Mouse (Mus musculus): ENCODE results near the gene Tmem199. TPM values are rescaled to one million over a fixed set of nuclear protein-coding genes. Genes with fewer than 3 reads are reported as not detected.

Tmem199 gene
- polyA plus RNA-seq, 1 experiment from 2014 or later: 53.3 TPM

GRCm38 (mm10) chr11:78550168-78551058 is 38.4 kb upstream of the Tmem199 start, which contains the start of gene Tmem97:
Gene Tmem97 (minus strand): TSS chr11:78550777.
- no peaks in the 10 kb centered on the region for H3K27me3 ChIP-seq (ENCODE audit: insufficient read depth, low read length)
- TF ChIP-seq CTCF (IDR thresholded peaks at IDR 0.05; ENCODE audit: low read depth): peak; percentile 37
- peaks cover 10% of the 10 kb centered on the region; the same call in 1 of the 2 replicates for H3K36me3 ChIP-seq (ENCODE audit: insufficient read depth)
- H3K4me1 ChIP-seq (ENCODE audit: insufficient read depth): peaks cover 5% of the 10 kb centered on the region
- DNase-seq (peak; percentile 98), ATAC-seq (ENCODE audit: insufficient read depth) (peak; percentile 100)
- peak within 1 kb of the TSS; percentile 68 for H3K4me3 ChIP-seq (ENCODE audit: low read depth, low read length)
- WGBS: under 1% methylated on average over 60 of the region's 60 CpGs
- H3K27ac ChIP-seq (ENCODE audit: low read depth): peak within 1 kb of the TSS; percentile 84
- peak within 1 kb of the TSS; percentile 76 for H3K4me2 ChIP-seq
- H3K9me3 ChIP-seq (ENCODE audit: low read depth, low read length): no peaks in the 10 kb centered on the region
- H3K9ac ChIP-seq: peak within 1 kb of the TSS; percentile 78

GRCm38 (mm10) chr11:78549491-78549987 is 37.6 kb upstream of the Tmem199 start:
- peak overlapping the region; percentile 76 for H3K4me2 ChIP-seq
- H3K27ac ChIP-seq (ENCODE audit: low read depth): no peak overlapping the region
- H3K27me3 ChIP-seq (ENCODE audit: insufficient read depth, low read length): no peaks in the 10 kb centered on the region
- peaks cover 14% of the 10 kb centered on the region; the same call in 1 of the 2 replicates for H3K36me3 ChIP-seq (ENCODE audit: insufficient read depth)
- peak overlapping the region; percentile 68 for H3K4me3 ChIP-seq (ENCODE audit: low read depth, low read length)
- no peak for TF ChIP-seq CTCF (IDR thresholded peaks at IDR 0.05; ENCODE audit: low read depth)
- H3K9ac ChIP-seq: peak overlapping the region; percentile 78
- DNase-seq (no peak), ATAC-seq (ENCODE audit: insufficient read depth) (no peak)
- H3K9me3 ChIP-seq (ENCODE audit: low read depth, low read length): no peaks in the 10 kb centered on the region
- 3% methylated on average over 5 of the region's 5 CpGs for WGBS
- H3K4me1 ChIP-seq (ENCODE audit: insufficient read depth): peaks cover 5% of the 10 kb centered on the region

GRCm38 (mm10) chr11:78547718-78548460 is 35.9 kb upstream of the Tmem199 start:
- Histone ChIP-seq H3K4me3 (ENCODE audit: low read depth, low read length) (no peak overlapping the region), H3K9ac (no peak overlapping the region), H3K27me3 (ENCODE audit: insufficient read depth, low read length) (no peaks in the 10 kb centered on the region), H3K36me3 (ENCODE audit: insufficient read depth) (peaks cover 29% of the 10 kb centered on the region), H3K27ac (ENCODE audit: low read depth) (no peak overlapping the region), H3K4me1 (ENCODE audit: insufficient read depth) (peaks cover 5% of the 10 kb centered on the region), H3K4me2 (peak overlapping the region; percentile 76), H3K9me3 (ENCODE audit: low read depth, low read length) (no peaks in the 10 kb centered on the region)
- TF ChIP-seq CTCF (IDR thresholded peaks at IDR 0.05; ENCODE audit: low read depth): no peak
- DNase-seq (no peak), ATAC-seq (ENCODE audit: insufficient read depth) (no peak)
- WGBS: 78% methylated on average over 2 of the region's 2 CpGs

GRCm38 (mm10) chr11:78545181-78545580 is 33.2 kb upstream of the Tmem199 start:
- peaks cover 5% of the 10 kb centered on the region for H3K4me1 ChIP-seq (ENCODE audit: insufficient read depth)
- DNase-seq: no peak
- TF ChIP-seq CTCF (IDR thresholded peaks at IDR 0.05; ENCODE audit: low read depth): no peak
- WGBS: 50% methylated on average over 8 of the region's 8 CpGs
- no peak overlapping the region for H3K4me2 ChIP-seq
- H3K4me3 ChIP-seq (ENCODE audit: low read depth, low read length): no peak overlapping the region
- no peaks in the 10 kb centered on the region for H3K9me3 ChIP-seq (ENCODE audit: low read depth, low read length)
- no peak for ATAC-seq (ENCODE audit: insufficient read depth)
- no peak overlapping the region for H3K9ac ChIP-seq
- H3K27ac ChIP-seq (ENCODE audit: low read depth): no peak overlapping the region
- H3K36me3 ChIP-seq (ENCODE audit: insufficient read depth): peaks cover 49% of the 10 kb centered on the region
- H3K27me3 ChIP-seq (ENCODE audit: insufficient read depth, low read length): no peaks in the 10 kb centered on the region

GRCm38 (mm10) chr11:78544449-78545111 is 32.6 kb upstream of the Tmem199 start:
- 0 out of 2 replicates have a peak, but pooled peaks have one; percentile 28 for ATAC-seq (ENCODE audit: insufficient read depth)
- TF ChIP-seq CTCF (IDR thresholded peaks at IDR 0.05; ENCODE audit: low read depth): 0 out of 2 replicates have a peak, but pooled peaks have one; percentile 2

GRCm38 (mm10) chr11:78540358-78540757 is 28.4 kb upstream of the Tmem199 start:
- peaks cover 59% of the 10 kb centered on the region for H3K36me3 ChIP-seq (ENCODE audit: insufficient read depth)
- no peak for TF ChIP-seq CTCF (IDR thresholded peaks at IDR 0.05; ENCODE audit: low read depth)
- DNase-seq: no peak
- ATAC-seq (ENCODE audit: insufficient read depth): no peak
- 65% methylated on average over 3 of the region's 3 CpGs for WGBS
- H3K4me2 ChIP-seq: no peak overlapping the region
- 0 out of 2 replicates have a peak, but pooled peaks cover 6% of the 10 kb centered on the region for H3K4me1 ChIP-seq (ENCODE audit: insufficient read depth)
- H3K27me3 ChIP-seq (ENCODE audit: insufficient read depth, low read length): no peaks in the 10 kb centered on the region
- H3K4me3 ChIP-seq (ENCODE audit: low read depth, low read length): no peak overlapping the region
- H3K9me3 ChIP-seq (ENCODE audit: low read depth, low read length): no peaks in the 10 kb centered on the region
- H3K27ac ChIP-seq (ENCODE audit: low read depth): no peak overlapping the region
- H3K9ac ChIP-seq: no peak overlapping the region

More at GRCm38 (mm10) chr11:78544449-78545111, 32.6 kb upstream of the Tmem199 start:
- Histone ChIP-seq H3K27ac (ENCODE audit: low read depth) (no peak overlapping the region), H3K9ac (no peak overlapping the region), H3K4me2 (no peak overlapping the region), H3K4me3 (ENCODE audit: low read depth, low read length) (no peak overlapping the region), H3K36me3 (ENCODE audit: insufficient read depth) (peaks cover 55% of the 10 kb centered on the region), H3K4me1 (ENCODE audit: insufficient read depth) (peaks cover 5% of the 10 kb centered on the region), H3K27me3 (ENCODE audit: insufficient read depth, low read length) (no peaks in the 10 kb centered on the region), H3K9me3 (ENCODE audit: low read depth, low read length) (no peaks in the 10 kb centered on the region)
- 95% methylated on average over 7 of the region's 7 CpGs for WGBS
- DNase-seq: no peak
